Mouse (Mus musculus) bone marrow, adult 2 months (tissue): ENCODE measurements around the gene Csf1.

ENCODE experiments used
- CTCF ChIP-seq: fragments of 200-500 bp; IDR thresholded peaks from 2 replicates; pipeline ENCODE4 v1.5.1; 2011; ENCODE audit warnings: low read length, control low read depth; ENCODE audit not compliant: control insufficient read depth, insufficient read depth
- POLR2A ChIP-seq: fragments of 200-500 bp; IDR thresholded peaks from 2 replicates; pipeline ENCODE4 v1.6.1; 2011; ENCODE audit warnings: low read depth, mild to moderate bottlenecking, control low read depth, low read length, borderline replicate concordance; ENCODE audit not compliant: control insufficient read depth

DNA sequence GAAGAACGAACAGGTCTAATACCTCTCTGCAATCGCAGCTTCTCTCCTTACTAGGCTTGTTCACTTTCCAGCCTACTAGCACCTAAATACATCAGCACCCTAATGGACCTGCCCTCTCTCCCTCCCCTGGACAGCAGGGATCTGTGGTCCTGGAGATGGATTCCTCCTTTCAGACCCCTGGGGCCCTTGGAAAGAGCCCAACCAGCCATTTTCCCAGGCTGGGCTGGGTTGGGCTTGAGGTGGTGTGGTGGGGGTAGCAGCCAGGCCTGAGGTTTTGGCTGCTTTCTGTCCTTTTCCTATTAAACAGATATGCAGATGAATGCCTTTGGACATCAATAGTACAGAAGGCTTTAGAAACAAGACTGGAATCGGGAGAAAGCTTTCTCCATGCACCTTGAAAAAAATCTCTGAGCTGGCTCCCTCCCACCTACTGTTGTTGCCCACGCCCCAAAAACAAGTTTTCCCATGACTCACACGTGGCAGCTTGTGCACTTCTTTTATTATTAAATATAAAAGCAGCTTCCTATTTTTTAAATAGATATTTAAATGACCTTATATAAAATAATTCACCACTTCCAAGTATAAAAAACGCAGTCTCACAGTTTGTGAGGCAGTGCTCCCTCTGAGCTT, 19.6 kb downstream of the Csf1 start:
- TF ChIP-seq CTCF, result no peak
- no peak for TF ChIP-seq POLR2A
